Mouse (Mus musculus) megakaryocyte, embryonic 14.5 days (primary cell): ENCODE data around the gene Rab31.

Experiments used
- FLI1 ChIP-seq: IDR thresholded peaks from 2 replicates; pipeline ENCODE4 v1.6.1; 2012; ENCODE audit warnings: low read length, inconsistent platforms, mixed read lengths
- GATA1 ChIP-seq: IDR thresholded peaks from 3 replicates; pipeline ENCODE4 v1.6.1; 2012; ENCODE audit warnings: mixed read lengths, low read length, inconsistent platforms, borderline replicate concordance

GRCm38 (mm10) chr17:65611721-65612120, 160.8 kb downstream of the Rab31 start:
- TF ChIP-seq GATA1 (no peak), FLI1 (no peak)
